Mouse (Mus musculus) midbrain, embryonic 15.5 days (tissue): ENCODE measurements around the gene Sdccag8. TPM values are rescaled to one million over a fixed set of nuclear protein-coding genes. Genes with fewer than 3 reads are reported as not detected.
A peak's percentile ranks its signal among the peaks of the same experiment; 100 is the strongest.

Source experiments
- microRNA counts: library from miRNA; unstranded; fragments of <30 nt; microRNA quantifications from one replicate; lab custom pipeline; 2016
- microRNA-seq: library from miRNA; unstranded; fragments of <30 nt; microRNA quantifications from one replicate; pipeline ENCODE4, GENCODE M21; 2016
- polyA plus RNA-seq: library from polyadenylated mRNA; unstranded; fragments of >200 nt; fragmentation: Nextera tagmentation; extraction: Ambion mirVana; gene quantifications from 2 replicates; pipeline ENCODE4 v1.2.1, GENCODE M21; 2015

Gene Sdccag8
- polyA plus RNA-seq, 1 experiment from 2014 or later, result 28.2 TPM

MicroRNAs within 50 kb of the gene (microRNA counts, 519-probe panel; counts per million panel counts)
- microRNA mmu-miR-350 (lab: Ali Mortazavi, UCI), result 3,595 counts per million, percentile 82 among the panel's probes with 10 or more counts

Small RNAs within 50 kb of the gene (microRNA-seq; reads per million reads assigned to microRNA genes)
- not detected for gene Gm25993
- 621 reads per million, percentile 74 among the genes with 10 or more reads in this experiment for gene Mir350

Other genes starting within 250 kb of the Sdccag8 start
- gene Cep170, start 593 bp upstream of the Sdccag8 start, polyA plus RNA-seq, result 133 and 138 TPM in 2 replicates